Mouse (Mus musculus): ENCODE data around the gene Slc4a11. TPM values are rescaled to one million over a fixed set of nuclear protein-coding genes. Genes with fewer than 3 reads are reported as not detected.

Slc4a11 gene
- total RNA-seq (2021) = under 1 TPM; 0.11 to 0.12 TPM
- long read RNA-seq, experiment 1 = 0 reads
- long read RNA-seq, experiment 2 = 0 reads

DNA sequence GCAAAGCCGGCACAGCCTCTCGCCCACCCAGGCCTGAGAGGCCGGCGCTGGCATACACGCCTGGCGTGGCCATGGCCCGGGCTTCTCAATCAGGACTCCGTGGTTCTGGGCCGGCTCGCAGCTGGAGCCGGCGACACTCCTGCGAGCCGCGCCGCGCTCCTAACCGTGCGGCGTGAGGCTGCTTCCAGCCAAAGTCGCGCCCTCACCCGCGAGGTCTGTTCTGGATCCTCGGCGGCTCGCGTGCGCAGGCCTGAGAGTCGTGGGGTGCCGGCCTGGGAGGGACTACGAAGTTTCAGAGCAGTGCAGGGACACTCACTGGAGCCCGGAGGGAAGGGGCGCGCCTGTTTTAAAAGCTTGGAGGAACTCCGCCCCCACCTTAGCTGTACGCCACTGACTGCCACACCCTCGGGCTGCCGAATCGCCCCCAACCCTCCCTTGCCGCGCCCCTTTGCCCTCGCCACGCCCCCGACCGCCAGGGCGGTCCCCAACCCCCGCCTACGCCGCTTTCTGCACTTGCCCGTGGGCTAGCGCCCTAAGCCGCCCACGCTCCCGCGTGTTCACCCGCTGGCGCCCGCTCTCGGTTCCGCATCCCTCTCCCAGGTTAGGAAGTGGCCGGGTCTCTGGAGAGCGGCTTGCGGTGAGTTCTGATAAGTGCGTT is at the start of gene Slc4a11:
TSS of gene Slc4a11 (minus strand) at position 367 of the 658 bp plus-strand sequence.
- intact Hi-C loops (cut with DNase I; ENCODE audit: low total_unique reads) = no loop called here
- DNase-seq = peak; percentile 52

DNA sequence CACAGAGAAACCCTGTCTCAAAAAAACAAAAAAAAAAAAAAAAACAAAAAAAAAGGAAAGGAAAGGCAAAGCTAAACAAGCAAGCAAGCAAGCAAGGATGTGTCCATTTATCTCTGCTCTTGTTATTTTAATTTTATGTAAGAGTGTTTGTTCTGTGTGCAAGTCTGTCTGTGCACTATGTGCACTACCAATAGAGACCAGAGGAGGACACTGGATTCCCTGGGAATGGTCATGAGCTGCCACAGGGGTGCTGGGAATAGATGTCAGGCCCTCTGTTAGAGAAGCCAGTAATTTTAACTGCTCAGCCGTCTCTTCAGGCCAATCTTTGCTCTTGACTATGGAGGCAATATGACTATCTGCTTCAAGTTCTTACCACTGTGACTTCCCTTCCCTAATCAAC is 46.3 kb upstream of the Slc4a11 start:
- no peak for DNase-seq
- intact Hi-C loops (cut with DNase I; ENCODE audit: low total_unique reads) = no loop called here

DNA sequence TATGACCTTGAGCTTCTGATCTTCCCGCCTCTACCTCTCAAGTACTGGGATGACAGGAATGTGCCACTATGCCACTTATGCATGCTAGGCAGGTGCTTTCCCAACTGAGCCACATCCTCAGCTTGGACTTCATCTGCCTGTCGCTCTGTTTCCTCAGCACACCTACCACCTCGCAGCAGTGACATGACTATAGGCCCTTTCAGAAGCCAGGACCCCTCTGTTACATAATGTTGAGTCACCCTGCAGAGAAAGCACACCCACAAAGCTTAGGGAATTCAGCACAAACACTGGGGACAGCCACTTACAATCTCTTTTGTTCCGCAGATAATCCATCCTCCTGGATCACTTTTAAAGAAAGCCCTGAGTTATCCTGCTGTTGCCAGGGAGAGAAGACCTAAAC is 42.8 kb upstream of the Slc4a11 start:
- DNase-seq = no peak
- intact Hi-C loops (cut with DNase I; ENCODE audit: low total_unique reads) = no loop called here

DNA sequence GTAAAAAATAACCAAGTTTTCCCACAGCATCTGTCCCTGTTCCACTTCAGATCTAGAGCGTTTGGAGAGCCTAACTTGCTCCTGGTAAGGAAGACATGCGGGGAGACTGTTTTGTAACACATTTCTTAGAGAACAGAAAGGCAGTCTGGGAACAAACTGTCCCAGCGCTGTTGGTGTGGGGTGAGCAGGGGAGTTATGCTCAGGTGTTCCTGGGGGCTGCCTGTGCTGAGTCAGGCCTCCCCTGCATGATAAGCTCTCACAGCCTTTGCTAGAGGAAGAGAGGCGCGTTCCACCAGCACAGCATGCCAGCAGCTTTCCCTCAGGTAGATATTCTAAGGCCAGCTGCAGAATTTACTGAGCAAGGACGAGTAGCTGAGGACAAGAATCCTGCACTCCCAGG is 40.7 kb upstream of the Slc4a11 start:
- intact Hi-C loops (cut with DNase I; ENCODE audit: low total_unique reads) = no loop called here
- DNase-seq = no peak

DNA sequence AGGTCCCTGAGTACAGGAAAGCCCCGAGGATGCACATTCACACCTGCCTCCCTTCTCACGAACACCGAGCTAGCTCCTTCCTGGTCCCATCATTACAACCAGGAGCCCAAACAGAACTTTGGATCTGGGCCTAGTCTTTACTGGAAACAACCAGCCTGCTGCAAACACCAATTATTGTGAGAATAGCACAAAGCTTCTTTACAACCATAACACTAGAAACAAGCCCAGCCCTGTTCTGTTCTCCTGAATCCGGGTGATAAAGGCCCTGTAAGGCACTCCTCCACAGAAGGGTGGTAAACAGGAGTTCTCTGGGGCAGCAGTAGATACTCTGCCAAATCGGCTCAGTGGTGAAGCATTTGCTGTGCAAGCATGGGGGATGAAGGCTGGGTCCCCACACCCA is 38.0 kb upstream of the Slc4a11 start:
- intact Hi-C loops (cut with DNase I; ENCODE audit: low total_unique reads) = no loop called here
- no peak for DNase-seq

DNA sequence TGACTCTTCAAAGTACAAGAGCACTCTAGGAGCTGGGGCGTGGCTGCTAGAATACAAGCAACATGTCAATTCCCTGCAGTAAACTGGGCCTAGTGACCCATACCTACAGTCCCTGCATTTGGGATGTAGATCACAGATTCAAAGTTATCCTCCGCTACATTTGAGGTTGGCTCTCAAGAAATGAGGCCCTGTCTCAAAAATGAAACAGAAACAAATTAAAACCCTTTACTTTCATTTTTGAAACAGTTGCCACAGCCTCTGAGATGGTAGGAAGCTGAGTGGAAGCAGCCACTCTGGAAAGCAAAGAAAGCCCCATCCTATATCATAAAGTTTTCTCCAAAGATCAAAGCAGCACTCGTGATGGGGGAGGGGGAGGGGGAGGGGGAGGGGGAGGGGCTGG is 36.1 kb upstream of the Slc4a11 start:
- intact Hi-C loops (cut with DNase I; ENCODE audit: low total_unique reads) = no loop called here
- no peak for DNase-seq

DNA sequence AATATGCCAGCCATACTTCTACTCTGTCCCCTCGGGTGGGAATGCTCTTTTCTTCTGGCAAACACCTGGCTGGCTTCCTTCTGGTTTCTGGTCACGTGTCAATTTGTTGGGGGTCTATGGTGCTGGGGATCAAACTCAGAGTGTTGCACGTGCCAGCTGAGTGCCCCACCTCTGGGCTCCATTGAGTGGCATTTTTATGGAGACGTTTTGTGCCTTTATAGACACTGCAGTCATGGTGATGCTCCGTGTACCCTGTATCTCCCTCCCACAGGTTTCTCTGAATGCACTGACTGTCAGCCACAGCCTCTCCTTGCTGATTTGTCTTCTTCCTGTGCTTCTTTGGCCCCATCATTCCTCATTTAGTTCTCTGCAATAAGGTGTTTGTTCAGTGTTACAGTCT is 34.5 kb upstream of the Slc4a11 start:
- intact Hi-C loops (cut with DNase I; ENCODE audit: low total_unique reads) = no loop called here
- DNase-seq = no peak

DNA sequence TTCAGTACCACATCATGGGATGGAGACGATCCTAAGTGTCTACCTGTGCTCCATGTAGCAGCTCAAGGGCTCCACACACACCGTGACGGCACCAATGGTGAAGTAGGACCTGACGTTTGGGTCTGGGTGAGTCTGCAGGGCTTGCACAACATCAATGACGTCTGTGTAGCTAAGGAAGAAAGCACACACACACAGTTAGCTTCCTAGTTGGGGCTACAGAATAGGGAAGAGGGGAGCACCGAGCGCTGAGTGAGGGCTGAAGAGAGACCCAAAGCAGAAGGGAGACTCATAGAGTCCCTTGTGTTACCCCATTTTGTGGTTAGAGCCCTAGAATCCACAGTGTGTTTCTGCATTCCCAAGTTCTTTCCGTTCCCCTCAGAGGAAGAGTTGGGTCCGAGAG is 33.4 kb upstream of the Slc4a11 start:
- no peak for DNase-seq
- intact Hi-C loops (cut with DNase I; ENCODE audit: low total_unique reads) = no loop called here

DNA sequence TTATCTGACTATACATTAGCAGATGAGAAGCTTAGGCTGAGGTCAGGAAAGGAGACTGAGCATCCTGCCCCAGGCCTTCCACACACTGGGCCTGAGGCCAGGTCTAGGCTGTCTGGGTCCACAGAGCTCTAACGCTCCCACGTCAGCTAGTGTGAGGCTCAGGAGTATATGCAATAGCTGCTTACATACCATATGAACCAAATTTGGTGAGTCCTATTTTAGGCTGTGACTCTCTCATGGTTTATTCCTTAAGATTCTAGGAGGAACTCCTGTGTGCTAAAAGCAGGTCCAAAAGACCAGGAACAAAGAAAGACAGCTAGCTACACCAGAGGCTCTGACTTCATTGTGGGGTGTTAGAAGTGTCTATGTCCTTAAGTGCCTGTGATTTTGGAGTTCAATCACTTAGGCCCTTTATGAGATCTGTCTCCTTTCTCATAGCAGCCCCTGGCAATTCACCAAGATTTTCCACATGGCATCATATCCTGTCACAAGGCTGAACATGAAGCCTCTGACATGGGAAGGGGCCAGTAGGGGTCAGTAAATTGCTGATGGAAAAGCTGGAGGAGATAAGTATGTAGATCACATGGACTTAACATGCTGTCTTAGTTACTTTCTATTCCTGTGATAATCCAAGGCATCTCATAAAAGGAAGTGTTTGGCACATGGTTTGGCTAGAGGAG is 31.7 kb upstream of the Slc4a11 start:
- no peak for DNase-seq
- intact Hi-C loops (cut with DNase I; ENCODE audit: low total_unique reads) = no loop called here

DNA sequence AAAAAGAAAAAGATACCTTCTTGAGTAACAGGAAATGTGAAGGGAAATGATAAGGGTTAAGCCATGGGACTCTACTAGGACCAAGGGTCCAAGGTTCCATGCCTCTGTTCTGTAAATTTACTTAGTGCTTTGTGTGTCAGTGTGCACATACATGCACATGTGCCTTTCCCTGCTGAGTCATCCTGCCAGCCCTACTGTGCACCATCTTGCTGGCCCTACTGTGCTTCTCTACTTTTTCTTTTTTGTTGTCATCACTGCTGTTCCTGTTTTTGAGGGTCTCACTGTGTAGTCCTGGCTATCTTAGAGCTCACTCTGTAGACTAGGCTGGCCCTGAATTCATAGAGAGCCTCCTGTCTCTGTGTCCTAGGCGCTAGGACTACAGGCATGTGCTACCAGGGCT is 30.4 kb upstream of the Slc4a11 start:
- no peak for DNase-seq
- intact Hi-C loops (cut with DNase I; ENCODE audit: low total_unique reads) = no loop called here

DNA sequence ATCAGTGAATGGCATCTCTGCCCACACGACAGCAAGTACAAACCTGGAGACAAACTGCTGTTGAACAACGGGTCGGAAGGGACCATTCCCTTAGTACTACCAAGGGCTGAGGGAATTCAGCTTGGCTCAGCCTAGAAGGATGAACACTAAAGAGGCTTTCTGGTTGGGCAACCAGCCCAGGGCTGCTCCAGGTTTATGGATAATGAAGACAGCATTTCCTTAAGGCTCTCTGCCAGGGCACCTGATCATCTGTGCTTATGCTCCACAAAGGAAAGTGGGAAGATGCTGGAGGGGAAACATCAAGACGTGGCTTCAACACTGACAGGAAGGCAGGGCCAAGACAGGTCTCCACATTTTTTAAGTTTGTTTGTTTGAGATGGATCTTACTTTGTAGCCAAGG is 27.1 kb upstream of the Slc4a11 start:
- no peak for DNase-seq
- intact Hi-C loops (cut with DNase I; ENCODE audit: low total_unique reads) = no loop called here

DNA sequence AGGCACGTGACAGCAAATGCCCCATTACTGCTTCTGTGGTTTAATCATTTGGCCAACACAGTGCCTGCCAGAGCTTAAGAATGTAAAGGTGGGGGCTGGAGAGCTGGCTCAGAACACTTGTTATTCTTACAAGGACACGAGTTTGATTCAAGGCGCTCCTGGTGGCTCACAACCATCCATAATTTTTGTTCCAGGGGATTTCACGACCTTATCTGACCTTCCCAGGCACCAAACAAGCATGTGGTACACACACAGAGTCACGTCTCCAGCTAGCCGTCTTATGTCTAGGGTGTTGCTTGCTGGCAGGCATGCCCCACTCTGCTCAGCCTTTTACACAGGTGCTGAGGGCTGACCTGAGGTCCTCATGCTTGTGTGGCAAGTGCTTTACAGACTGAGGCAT is 20.6 kb upstream of the Slc4a11 start:
- no peak for DNase-seq
- intact Hi-C loops (cut with DNase I; ENCODE audit: low total_unique reads) = no loop called here

DNA sequence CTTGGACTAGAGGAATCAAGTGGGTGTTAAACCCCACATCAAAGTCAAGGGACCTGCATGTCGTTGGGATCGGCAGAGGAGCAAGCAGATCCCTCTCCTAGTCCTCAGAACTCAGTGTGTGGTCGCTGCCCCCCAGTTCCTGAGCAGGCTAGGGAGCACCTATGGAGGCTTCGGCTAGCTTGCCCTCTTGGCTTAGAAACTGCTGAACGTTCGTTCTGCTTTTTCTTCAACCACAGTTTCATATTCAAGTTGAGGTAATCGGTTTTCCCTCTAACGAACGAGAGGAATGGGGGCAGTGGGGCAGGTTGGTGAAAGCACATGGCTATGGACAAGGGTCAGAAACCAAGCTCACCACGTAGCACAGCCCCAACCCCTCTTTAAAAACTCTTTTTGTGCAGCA is 9.7 kb upstream of the Slc4a11 start:
- intact Hi-C loops (cut with DNase I; ENCODE audit: low total_unique reads) = no loop called here
- no peak for DNase-seq

DNA sequence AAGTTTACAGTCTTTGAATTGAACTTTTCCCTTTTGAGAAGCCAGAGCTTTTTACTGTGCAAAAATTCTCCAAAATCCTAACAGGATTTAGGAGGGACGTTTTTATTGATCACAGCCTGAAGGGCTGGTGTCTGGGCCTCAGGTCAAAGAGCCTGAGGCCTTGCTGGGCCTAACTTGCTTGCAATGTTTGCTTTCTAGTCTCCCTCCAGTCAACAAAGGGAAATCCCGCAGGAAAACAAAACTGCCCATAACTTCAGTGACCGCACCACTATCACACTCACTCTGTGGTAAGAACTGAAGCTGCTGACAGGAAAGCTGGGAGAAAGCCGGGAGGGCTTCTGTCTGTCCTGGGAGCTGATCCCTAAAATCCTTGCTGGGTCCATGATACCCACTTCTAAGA is 9.3 kb upstream of the Slc4a11 start:
- DNase-seq = no peak
- intact Hi-C loops (cut with DNase I; ENCODE audit: low total_unique reads) = no loop called here

DNA sequence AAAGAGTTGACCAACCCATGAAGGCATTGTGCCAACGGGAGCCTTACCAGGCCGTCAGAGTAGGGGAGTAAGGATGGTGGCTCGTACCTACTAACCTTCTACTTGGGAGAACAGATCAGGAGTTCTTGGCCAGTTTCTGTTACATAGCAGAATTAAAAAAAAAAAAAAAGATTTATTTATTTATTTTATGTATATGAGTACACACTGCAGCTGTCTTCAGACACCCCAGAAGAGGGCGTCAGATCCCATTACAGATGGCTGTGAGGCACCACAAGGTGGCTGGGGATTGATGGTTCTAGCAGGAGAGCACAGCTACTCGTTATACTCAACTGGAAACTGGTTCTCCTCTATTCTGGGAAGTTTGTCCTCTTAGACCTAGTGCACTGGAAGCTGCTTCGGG is 7.9 kb upstream of the Slc4a11 start:
- no peak for DNase-seq
- intact Hi-C loops (cut with DNase I; ENCODE audit: low total_unique reads) = no loop called here

DNA sequence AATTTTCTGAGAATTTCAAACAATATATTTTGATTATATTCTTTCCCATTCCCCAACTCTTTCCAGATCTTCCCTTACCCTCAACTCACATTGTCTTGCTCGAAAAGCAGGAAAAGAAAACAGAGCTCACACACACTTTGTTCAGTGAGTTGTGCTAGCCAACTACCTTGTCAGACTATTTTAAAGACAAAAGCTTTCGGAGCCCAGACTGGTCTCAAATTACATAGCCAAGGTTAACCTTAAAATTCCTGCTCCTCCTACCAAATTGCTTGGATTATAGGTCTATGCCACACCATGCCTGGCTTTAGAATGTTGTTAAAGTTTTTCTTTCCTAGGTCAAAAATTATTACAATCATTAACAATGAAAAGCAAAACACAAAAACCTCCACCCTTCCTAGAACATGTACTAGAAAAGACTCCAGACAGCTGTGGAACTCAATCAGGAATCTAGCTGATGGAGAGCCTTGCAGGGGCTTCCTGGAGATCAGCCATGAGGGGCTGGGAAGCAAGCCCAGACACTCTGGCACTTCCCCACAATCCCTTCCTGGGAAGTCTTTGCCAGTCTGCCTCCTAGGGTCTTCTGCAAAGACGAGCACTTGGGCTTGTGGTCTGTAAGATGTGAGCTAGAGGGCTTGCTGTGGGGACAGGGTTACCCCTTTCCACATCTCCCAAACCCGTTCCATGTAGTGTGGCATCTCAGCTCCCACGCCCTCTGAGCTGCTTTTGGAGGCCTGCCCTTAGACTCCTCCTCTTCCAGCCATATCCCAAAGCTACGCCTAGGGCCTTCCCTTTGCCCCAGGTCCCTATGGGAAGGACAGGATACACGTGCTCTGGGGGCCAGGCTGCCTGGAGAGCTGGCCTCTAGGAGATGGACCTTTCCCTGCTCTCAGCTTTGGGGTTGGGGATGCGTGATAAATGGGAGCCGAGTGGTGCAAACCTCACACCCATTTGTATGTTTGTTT is 7.0 kb upstream of the Slc4a11 start:
- intact Hi-C loops (cut with DNase I; ENCODE audit: low total_unique reads) = no loop called here
- no peak for DNase-seq

DNA sequence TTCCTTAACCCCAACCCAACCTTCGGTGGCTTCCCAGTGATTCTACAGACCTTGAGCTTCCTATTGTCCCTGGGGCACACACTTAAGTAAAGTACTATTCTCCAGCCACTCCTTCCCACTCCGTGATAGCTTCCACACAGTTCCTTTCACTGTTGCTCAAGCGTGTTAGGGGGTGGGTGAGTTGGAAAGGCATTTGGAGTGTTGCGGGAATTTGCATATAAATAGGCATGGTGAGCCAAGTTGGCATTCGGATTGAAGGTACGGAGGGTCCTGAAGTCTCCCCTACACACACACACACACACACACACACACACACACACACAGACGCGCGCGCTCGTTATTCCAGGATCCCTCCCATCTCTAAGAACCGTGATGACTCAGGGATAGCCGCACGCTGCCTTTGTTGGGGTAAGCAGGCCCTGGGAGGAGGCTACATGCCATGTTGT is 525 bp upstream of the Slc4a11 start:
- intact Hi-C loops (cut with DNase I; ENCODE audit: low total_unique reads) = no loop called here
- no peak for DNase-seq

DNA sequence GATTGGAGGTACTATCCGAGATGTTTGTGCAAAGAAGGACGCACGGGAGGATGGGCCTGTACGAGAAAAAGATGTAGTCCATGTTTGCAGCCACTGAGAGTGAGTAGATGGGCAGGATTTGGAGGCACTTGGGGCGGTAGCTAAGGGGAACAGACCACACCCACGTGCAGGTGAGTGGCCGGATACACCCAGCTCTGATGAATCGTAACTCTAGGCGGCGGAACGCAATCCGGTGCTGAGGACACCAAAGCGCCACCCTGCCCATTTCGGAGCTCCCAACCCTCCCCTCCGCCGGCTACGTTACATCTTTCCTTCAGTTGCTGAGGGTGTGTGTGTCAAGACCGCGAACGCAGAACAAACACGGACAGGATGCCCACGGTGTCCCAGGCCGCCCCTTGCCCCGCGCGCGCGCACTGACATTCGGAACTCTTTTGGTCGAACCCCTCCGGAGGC is 593 bp downstream of the Slc4a11 start:
- DNase-seq = no peak
- intact Hi-C loops (cut with DNase I; ENCODE audit: low total_unique reads) = no loop called here

DNA sequence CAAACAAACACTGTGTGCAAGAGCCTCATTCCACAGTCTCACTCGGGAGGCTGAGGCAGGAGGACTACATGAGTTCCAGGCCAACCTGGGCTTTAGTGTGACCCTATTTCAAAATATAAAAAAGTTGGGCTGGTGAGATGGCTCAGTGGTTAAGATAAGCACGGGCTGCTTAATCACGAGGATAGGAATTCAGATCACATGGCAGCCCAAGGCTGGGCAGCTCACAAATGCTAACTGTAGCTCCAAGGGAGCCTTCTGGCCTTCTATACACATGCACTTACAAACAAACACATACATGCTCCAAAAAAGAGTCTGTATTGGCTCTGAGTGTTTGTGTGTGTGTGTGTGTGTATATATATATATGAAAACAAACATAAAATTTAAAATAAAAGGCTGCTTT is 3.8 kb downstream of the Slc4a11 start:
- DNase-seq = no peak
- intact Hi-C loops (cut with DNase I; ENCODE audit: low total_unique reads) = no loop called here

DNA sequence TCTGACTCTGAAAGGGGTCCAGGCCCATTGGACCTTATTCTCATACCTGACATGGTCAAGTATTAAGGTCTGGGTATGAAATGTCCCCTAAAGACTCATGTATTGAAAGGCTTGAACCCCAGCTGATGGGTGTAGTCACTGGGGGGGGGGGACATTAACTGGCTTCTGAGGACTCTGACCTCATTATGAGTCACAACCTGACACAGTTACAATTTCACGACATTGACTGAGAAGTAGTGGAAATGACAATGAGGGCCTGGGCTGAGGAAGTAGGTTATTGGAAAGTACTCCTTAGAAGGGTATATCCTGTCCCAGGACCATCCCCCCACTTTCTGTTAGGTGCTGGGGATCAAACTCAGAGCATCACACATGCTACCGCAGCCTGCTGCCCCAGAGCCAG is 8.3 kb downstream of the Slc4a11 start:
- intact Hi-C loops (cut with DNase I; ENCODE audit: low total_unique reads) = no loop called here
- DNase-seq = no peak

All from gastrocnemius, postnatal 14 days (tissue).